In the genomic region with DNA sequence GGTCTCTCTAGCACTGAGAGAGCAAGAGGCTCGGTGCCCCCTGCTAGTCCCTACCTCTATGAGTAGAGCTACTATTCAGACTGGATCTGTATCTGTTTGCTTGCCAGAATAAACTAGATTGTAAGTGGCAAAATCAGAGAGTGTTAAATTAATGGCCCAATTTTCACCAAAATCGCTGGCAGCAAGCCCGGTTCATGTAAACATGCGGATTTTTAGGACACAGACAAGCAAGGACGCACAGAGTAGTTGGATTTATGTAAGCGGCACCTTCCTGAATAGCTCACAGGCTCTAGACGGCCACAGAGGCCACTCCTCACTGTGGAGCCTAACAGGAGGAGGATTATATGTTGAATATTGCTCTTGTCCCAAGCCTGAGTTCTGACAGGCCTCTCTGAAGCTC, we compare ENCODE assay signal across 22 mouse cellular contexts. TPM values are rescaled to one million over a fixed set of nuclear protein-coding genes. Genes with fewer than 3 reads are reported as not detected.
A peak's percentile ranks its signal among the peaks of the same experiment; 100 is the strongest.
DNase-seq lines count a peak whose midpoint lies in the region; ATAC-seq lines count a peak whose summit lies in the region.
"Had no signal": no experiment of that assay in that cellular context is flagged by ENCODE, and none has a peak within 500 bp of the region (broad histone marks: within the 10 kb centered on the region; RNA-seq: fewer than 3 reads in every experiment).

No protein-coding gene starts in this region.

- 68% methylated on average over 7 of the region's 7 CpGs for WGBS in limb, embryonic 12.5 days
- WGBS in limb, embryonic 10.5 days = 78% methylated on average over 7 of the region's 7 CpGs
- WGBS in midbrain, embryonic 11.5 days = 81% methylated on average over 7 of the region's 7 CpGs
- 71% methylated on average over 7 of the region's 7 CpGs for WGBS in midbrain, embryonic 15.5 days
- 65% methylated on average over 7 of the region's 7 CpGs for WGBS in kidney, embryonic 16.5 days

- no peaks in the 10 kb centered on the region for H3K36me3 ChIP-seq in limb, embryonic 12.5 days
- no peaks in the 10 kb centered on the region for H3K36me3 ChIP-seq in limb, embryonic 10.5 days
- no peaks in the 10 kb centered on the region for H3K36me3 ChIP-seq in midbrain, embryonic 11.5 days (ENCODE audit: control insufficient read depth, insufficient read depth, low read length)
- H3K36me3 ChIP-seq in midbrain, embryonic 15.5 days (replicated peaks) = no peaks in the 10 kb centered on the region
- H3K36me3 ChIP-seq in kidney, embryonic 16.5 days (ENCODE audit: insufficient read depth, low read length) = no peaks in the 10 kb centered on the region
- H3K36me3 ChIP-seq: heart, embryonic 10.5 days; hindbrain, embryonic 12.5 days had no signal

- H3K9ac ChIP-seq in limb, embryonic 12.5 days (replicated peaks) = no peak overlapping the region
- H3K9ac ChIP-seq in midbrain, embryonic 11.5 days (ENCODE audit: low read length) = peak overlapping the region; percentile 20; the same call in 1 of the 2 replicates
- no peak overlapping the region for H3K9ac ChIP-seq in midbrain, embryonic 15.5 days
- no peak overlapping the region for H3K9ac ChIP-seq in kidney, embryonic 16.5 days (replicated peaks; ENCODE audit: low read length)
- H3K9ac ChIP-seq: hindbrain, embryonic 12.5 days had no signal

- no peak overlapping the region for H3K4me2 ChIP-seq in limb, embryonic 12.5 days
- no peak overlapping the region for H3K4me2 ChIP-seq in midbrain, embryonic 11.5 days
- no peak overlapping the region for H3K4me2 ChIP-seq in midbrain, embryonic 15.5 days
- H3K4me2 ChIP-seq in kidney, embryonic 16.5 days (replicated peaks; ENCODE audit: low read depth, low read length) = no peak overlapping the region
- H3K4me2 ChIP-seq: hindbrain, embryonic 12.5 days had no signal

- H3K4me1 ChIP-seq in limb, embryonic 12.5 days (replicated peaks) = peaks cover 24% of the 10 kb centered on the region
- H3K4me1 ChIP-seq in limb, embryonic 10.5 days = peaks cover 24% of the 10 kb centered on the region
- 0 out of 2 replicates have a peak, but pooled peaks cover 3% of the 10 kb centered on the region for H3K4me1 ChIP-seq in midbrain, embryonic 11.5 days (ENCODE audit: control insufficient read depth, insufficient read depth, low read length)
- H3K4me1 ChIP-seq in midbrain, embryonic 15.5 days = peaks cover 8% of the 10 kb centered on the region
- peaks cover 4% of the 10 kb centered on the region; the same call in 1 of the 2 replicates for H3K4me1 ChIP-seq in kidney, embryonic 16.5 days (ENCODE audit: insufficient read depth, low read length)

- DNase-seq in limb, embryonic 10.5 days (ENCODE audit: low spot score) = no peak
- peak; percentile 49 for DNase-seq in midbrain, embryonic 11.5 days (ENCODE audit: low spot score, missing footprints)
- peak; percentile 43 for DNase-seq in NIH3T3 (ENCODE audit: low read depth)
- DNase-seq in brain, adult 2 months (ENCODE audit: low read depth, low spot score) = peak; percentile 65
- DNase-seq: adrenal gland, adult 8-10 months; adrenal gland, postnatal 36 days; cerebellum, adult 11-12 months; cerebellum, adult 9-10 months; gastrocnemius, postnatal 10 days; heart, adult 18-20 months; heart, postnatal 10 days; heart, postnatal 4 days had no signal

- H3K4me3 ChIP-seq in limb, embryonic 12.5 days (replicated peaks) = no peak overlapping the region
- no peak overlapping the region for H3K4me3 ChIP-seq in limb, embryonic 10.5 days
- H3K4me3 ChIP-seq in midbrain, embryonic 11.5 days (ENCODE audit: low read depth, low read length) = no peak overlapping the region
- no peak overlapping the region for H3K4me3 ChIP-seq in midbrain, embryonic 15.5 days
- no peak overlapping the region for H3K4me3 ChIP-seq in kidney, embryonic 16.5 days (ENCODE audit: low read length)
- H3K4me3 ChIP-seq: heart, embryonic 10.5 days; hindbrain, embryonic 12.5 days had no signal

- H3K9me3 ChIP-seq in limb, embryonic 12.5 days = no peaks in the 10 kb centered on the region
- H3K9me3 ChIP-seq in limb, embryonic 10.5 days (replicated peaks) = no peaks in the 10 kb centered on the region
- no peaks in the 10 kb centered on the region for H3K9me3 ChIP-seq in midbrain, embryonic 11.5 days (ENCODE audit: control insufficient read depth, low read length)
- H3K9me3 ChIP-seq in midbrain, embryonic 15.5 days = no peaks in the 10 kb centered on the region
- H3K9me3 ChIP-seq in kidney, embryonic 16.5 days (ENCODE audit: low read length) = no peaks in the 10 kb centered on the region
- H3K9me3 ChIP-seq: heart, embryonic 10.5 days; hindbrain, embryonic 12.5 days had no signal

- 0 out of 2 replicates have a peak overlapping the region, but pooled peaks have one; percentile 17 for H3K27ac ChIP-seq in limb, embryonic 12.5 days
- H3K27ac ChIP-seq in limb, embryonic 10.5 days = no peak overlapping the region
- H3K27ac ChIP-seq in midbrain, embryonic 11.5 days (ENCODE audit: low read depth, low read length) = no peak overlapping the region
- no peak overlapping the region for H3K27ac ChIP-seq in midbrain, embryonic 15.5 days
- H3K27ac ChIP-seq in kidney, embryonic 16.5 days (ENCODE audit: low read length) = no peak overlapping the region
- H3K27ac ChIP-seq: heart, embryonic 10.5 days; hindbrain, embryonic 12.5 days had no signal

- ATAC-seq in limb, embryonic 12.5 days (ENCODE audit: insufficient number of reproducible peaks, insufficient read depth, low FRiP score, low TSS enrichment, low read depth) = no peak
- no peak for ATAC-seq in midbrain, embryonic 11.5 days (ENCODE audit: low FRiP score)
- ATAC-seq in midbrain, embryonic 15.5 days (replicated peaks) = no peak
- ATAC-seq in kidney, embryonic 16.5 days (ENCODE audit: low FRiP score, low TSS enrichment) = no peak
- ATAC-seq: forebrain, embryonic 16.5 days; hindbrain, embryonic 16.5 days had no signal

- 0 out of 2 replicates have a peak, but pooled peaks cover 7% of the 10 kb centered on the region for H3K27me3 ChIP-seq in limb, embryonic 12.5 days
- peaks cover 15% of the 10 kb centered on the region for H3K27me3 ChIP-seq in limb, embryonic 10.5 days (ENCODE audit: low read depth, poor library complexity, severe bottlenecking)
- H3K27me3 ChIP-seq in midbrain, embryonic 11.5 days (ENCODE audit: control insufficient read depth, insufficient read depth, low read length) = no peaks in the 10 kb centered on the region
- no peaks in the 10 kb centered on the region for H3K27me3 ChIP-seq in midbrain, embryonic 15.5 days (replicated peaks)
- no peaks in the 10 kb centered on the region for H3K27me3 ChIP-seq in kidney, embryonic 16.5 days (ENCODE audit: insufficient read depth, low read length)

RNA-seq across cellular contexts. Expression of gene Asgr1, which starts 0.7 kb away (rescaled TPM):
- 1.5 and 2.3 TPM in 2 replicates for polyA plus RNA-seq in limb, embryonic 12.5 days (2016; fragmentation: Nextera tagmentation; extraction: Ambion mirVana)
- polyA plus RNA-seq in limb, embryonic 10.5 days (2016; fragmentation: Nextera tagmentation; extraction: Ambion mirVana) = 0.71 and 0.74 TPM in 2 replicates
- polyA plus RNA-seq in midbrain, embryonic 11.5 days (2014; fragmentation: Nextera tagmentation; extraction: Ambion mirVana) = 0.23 and 0.51 TPM in 2 replicates
- polyA plus RNA-seq in midbrain, embryonic 15.5 days (2015; fragmentation: Nextera tagmentation; extraction: Ambion mirVana) = 3.7 and 3.8 TPM in 2 replicates
- 1.3 and 1.4 TPM in 2 replicates for polyA plus RNA-seq in kidney, embryonic 16.5 days (2015; fragmentation: Nextera tagmentation; extraction: Ambion mirVana)
- polyA plus RNA-seq: heart, embryonic 14.5 days had no signal

RNA-seq across cellular contexts. Expression of gene Dlg4, which starts 36.4 kb away (rescaled TPM):
- polyA plus RNA-seq in limb, embryonic 12.5 days (2016; fragmentation: Nextera tagmentation; extraction: Ambion mirVana) = 10.6 and 13.6 TPM in 2 replicates
- 8.8 and 12.9 TPM in 2 replicates for polyA plus RNA-seq in limb, embryonic 10.5 days (2016; fragmentation: Nextera tagmentation; extraction: Ambion mirVana)
- 11.2 and 15.2 TPM in 2 replicates for polyA plus RNA-seq in midbrain, embryonic 11.5 days (2014; fragmentation: Nextera tagmentation; extraction: Ambion mirVana)
- polyA plus RNA-seq in midbrain, embryonic 15.5 days (2015; fragmentation: Nextera tagmentation; extraction: Ambion mirVana) = 27.8 and 30.4 TPM in 2 replicates
- polyA plus RNA-seq in kidney, embryonic 16.5 days (2015; fragmentation: Nextera tagmentation; extraction: Ambion mirVana) = 9.3 and 13.2 TPM in 2 replicates

RNA-seq across cellular contexts. Expression of gene Acadvl, which starts 37.9 kb away (rescaled TPM):
- 65.9 and 67.1 TPM in 2 replicates for polyA plus RNA-seq in limb, embryonic 12.5 days (2016; fragmentation: Nextera tagmentation; extraction: Ambion mirVana)
- 36.4 and 52.1 TPM in 2 replicates for polyA plus RNA-seq in limb, embryonic 10.5 days (2016; fragmentation: Nextera tagmentation; extraction: Ambion mirVana)
- polyA plus RNA-seq in midbrain, embryonic 11.5 days (2014; fragmentation: Nextera tagmentation; extraction: Ambion mirVana) = 46.5 and 47.8 TPM in 2 replicates
- 57.2 and 57.6 TPM in 2 replicates for polyA plus RNA-seq in midbrain, embryonic 15.5 days (2015; fragmentation: Nextera tagmentation; extraction: Ambion mirVana)
- 107 and 114 TPM in 2 replicates for polyA plus RNA-seq in kidney, embryonic 16.5 days (2015; fragmentation: Nextera tagmentation; extraction: Ambion mirVana)

RNA-seq across cellular contexts. Expression of gene Asgr2, which starts 39.3 kb away (rescaled TPM):
- 0.22 TPM in 1 of 2 replicates, not detected in the other for polyA plus RNA-seq in limb, embryonic 12.5 days (2016; fragmentation: Nextera tagmentation; extraction: Ambion mirVana)
- polyA plus RNA-seq in limb, embryonic 10.5 days (2016; fragmentation: Nextera tagmentation; extraction: Ambion mirVana) = not detected in 2 replicates
- not detected in 2 replicates for polyA plus RNA-seq in midbrain, embryonic 11.5 days (2014; fragmentation: Nextera tagmentation; extraction: Ambion mirVana)
- not detected in 2 replicates for polyA plus RNA-seq in midbrain, embryonic 15.5 days (2015; fragmentation: Nextera tagmentation; extraction: Ambion mirVana)
- 0.17 and 0.19 TPM in 2 replicates for polyA plus RNA-seq in kidney, embryonic 16.5 days (2015; fragmentation: Nextera tagmentation; extraction: Ambion mirVana)
- polyA plus RNA-seq: embryonic facial prominence, embryonic 11.5 days; forebrain, embryonic 11.5 days; forebrain, embryonic 16.5 days; heart, embryonic 14.5 days; hindbrain, embryonic 12.5 days; hindbrain, embryonic 16.5 days had no signal

RNA-seq across cellular contexts. Expression of gene Dvl2, which starts 52.8 kb away (rescaled TPM):
- 69.4 and 69.5 TPM in 2 replicates for polyA plus RNA-seq in limb, embryonic 12.5 days (2016; fragmentation: Nextera tagmentation; extraction: Ambion mirVana)
- polyA plus RNA-seq in limb, embryonic 10.5 days (2016; fragmentation: Nextera tagmentation; extraction: Ambion mirVana) = 65.2 and 70.6 TPM in 2 replicates
- polyA plus RNA-seq in midbrain, embryonic 11.5 days (2014; fragmentation: Nextera tagmentation; extraction: Ambion mirVana) = 29.0 and 30.0 TPM in 2 replicates
- 30.4 and 31.0 TPM in 2 replicates for polyA plus RNA-seq in midbrain, embryonic 15.5 days (2015; fragmentation: Nextera tagmentation; extraction: Ambion mirVana)
- polyA plus RNA-seq in kidney, embryonic 16.5 days (2015; fragmentation: Nextera tagmentation; extraction: Ambion mirVana) = 39.1 and 40.7 TPM in 2 replicates
